Mouse (Mus musculus): Measurements from ENCODE around the gene Cx3cr1.

GRCm38 (mm10) chr9:119939646-119940045 lies 130.0 kb downstream of the Cx3cr1 start:
- TF ChIP-seq CTCF (IDR thresholded peaks at IDR 0.05; ENCODE audit: borderline replicate concordance, extremely low read depth, insufficient read depth, insufficient read length) (no peak), POLR2A (IDR thresholded peaks at IDR 0.05; ENCODE audit: borderline replicate concordance, extremely low read depth, insufficient read depth, insufficient read length, poor library complexity, severe bottlenecking) (no peak)

Data from brain, embryonic 14.5 days (tissue).